Mouse (Mus musculus) cortical plate, adult 2 months (tissue): ENCODE results near the gene Gpa33.

Source experiments
- CTCF ChIP-seq: fragments of 200-500 bp; IDR thresholded peaks from 2 replicates; pipeline ENCODE4 v1.5.1; 2011; ENCODE audit warnings: mild to moderate bottlenecking, control low read depth, low read length; ENCODE audit not compliant: insufficient read depth; ENCODE audit errors: extremely low read depth
- POLR2A ChIP-seq: fragments of 200-500 bp; IDR thresholded peaks from 2 replicates; pipeline ENCODE4 v1.6.1; 2011; ENCODE audit warnings: mild to moderate bottlenecking, low read length, control low read depth; ENCODE audit not compliant: insufficient read depth; ENCODE audit errors: extremely low read depth

DNA sequence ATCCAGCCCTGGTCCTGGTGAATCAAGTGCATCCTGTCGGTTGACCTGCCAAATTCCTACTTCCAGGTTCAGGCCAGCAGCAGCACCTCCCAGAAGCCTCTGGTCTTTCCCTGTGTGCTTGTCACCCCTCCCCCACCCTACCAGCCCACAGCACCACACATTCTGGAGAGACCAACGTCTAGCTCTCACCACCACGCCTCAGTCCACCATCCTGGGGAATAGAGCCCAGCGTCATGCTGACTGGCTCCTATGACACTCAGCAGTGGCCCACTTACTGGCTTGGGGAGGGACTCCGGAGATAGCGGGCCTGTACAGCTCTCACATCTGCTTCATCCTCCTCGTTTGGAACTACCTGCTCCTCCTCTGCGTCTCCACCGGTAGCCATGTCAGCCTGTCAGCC is 3.2 kb upstream of the Gpa33 start:
- TF ChIP-seq CTCF (no peak), POLR2A (no peak)
